Mouse (Mus musculus): Measurements from ENCODE around the gene Ndufa7. TPM values are rescaled to one million over a fixed set of nuclear protein-coding genes. Genes with fewer than 3 reads are reported as not detected.
"Not testable (repeated sequence)": the region's sequence is repeated elsewhere in the genome, so short reads cannot be mapped to it uniquely, and the experiment has no call there.

The Ndufa7 gene
- total RNA-seq, 4 experiments from 2014 or later, result 371 to 396 (median 385) TPM

DNA sequence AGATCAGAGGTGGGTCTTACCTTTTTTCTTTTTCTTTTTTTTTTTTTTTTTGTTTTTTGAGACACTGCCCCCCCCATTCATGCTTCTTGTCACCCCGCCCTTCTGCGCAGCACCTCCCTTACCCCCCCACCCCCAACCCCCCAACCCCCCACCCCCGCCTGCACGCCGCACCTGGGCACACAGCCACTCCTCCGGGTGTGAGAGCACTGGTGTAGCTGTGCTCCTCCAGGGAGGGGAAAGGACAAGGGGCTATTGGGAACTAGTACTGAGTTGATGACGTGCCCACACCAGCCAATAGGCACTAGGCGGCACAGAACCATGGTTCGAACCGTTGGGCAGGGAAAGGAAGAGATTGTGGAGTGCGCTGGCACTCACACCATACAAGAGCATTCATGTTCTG is 50.0 kb downstream of the Ndufa7 start:
- no peak for DNase-seq (ENCODE audit: low spot score in 2 of 2)

DNA sequence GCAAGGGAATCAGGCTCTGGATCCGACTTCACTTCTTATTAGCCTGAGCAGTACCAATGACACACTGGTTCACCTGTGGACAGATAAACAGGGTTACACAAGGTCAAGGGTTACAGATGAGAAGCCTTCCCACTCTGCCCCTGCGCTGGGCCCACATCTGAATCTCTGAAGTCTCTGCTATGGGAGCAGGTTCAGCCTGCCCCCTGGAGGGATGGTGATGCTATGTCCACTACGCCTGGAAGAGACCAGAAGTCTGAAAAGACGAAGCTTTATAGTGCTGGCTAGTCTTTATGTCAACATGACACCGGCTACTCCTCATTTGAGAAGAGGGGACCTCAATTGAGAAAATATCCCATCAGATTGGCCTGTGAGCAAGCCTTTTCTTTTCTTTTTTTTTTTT is 51.4 kb downstream of the Ndufa7 start:
- not testable (repeated sequence) for DNase-seq (ENCODE audit: low spot score in 2 of 2)

DNA sequence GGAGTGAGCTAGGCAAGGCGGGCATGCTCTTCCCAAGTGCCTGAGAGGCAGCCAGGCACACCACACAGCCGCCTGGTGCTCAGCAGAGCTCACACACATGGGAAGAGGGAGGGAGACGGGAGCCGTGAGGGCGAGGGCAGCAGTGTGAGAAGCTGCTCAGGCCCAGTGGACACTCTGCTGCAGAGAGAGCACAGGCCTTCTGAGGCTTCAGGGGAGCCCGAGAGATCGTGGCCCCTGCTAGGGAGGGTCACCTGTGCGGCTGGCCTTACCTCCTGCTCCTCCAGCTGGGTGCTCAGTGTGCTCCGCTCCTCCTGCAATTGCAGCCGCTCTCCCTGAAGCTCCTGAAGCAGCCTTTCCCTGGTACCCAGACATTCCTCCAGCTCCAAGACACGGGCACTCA is 59.9 kb downstream of the Ndufa7 start:
- not testable (repeated sequence) for DNase-seq (ENCODE audit: low spot score in 2 of 2)

DNA sequence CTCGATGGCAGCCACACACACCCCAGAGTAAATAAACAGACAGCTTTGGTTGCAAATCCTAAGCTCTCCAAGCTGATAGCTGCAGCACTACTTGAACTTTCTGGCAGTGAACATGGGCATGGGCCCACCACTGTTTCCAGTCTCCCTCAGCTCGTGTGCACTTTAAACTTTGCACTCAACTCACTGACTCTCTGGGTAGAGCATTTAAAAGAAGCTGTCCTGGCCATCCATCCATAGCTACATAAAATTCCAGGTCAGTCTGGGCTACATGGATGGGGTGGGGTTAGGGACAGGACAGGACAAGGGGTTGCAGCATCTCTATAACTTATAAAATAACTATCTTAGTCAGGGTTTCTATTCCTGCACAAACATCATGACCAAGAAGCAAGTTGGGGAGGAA is 63.4 kb downstream of the Ndufa7 start:
- not testable (repeated sequence) for DNase-seq (ENCODE audit: low spot score in 2 of 2)

Small RNA genes within 50 kb of the gene (microRNA-seq; reads per million reads assigned to microRNA genes)
- gene Gm27740, result not detected

Other genes starting within 250 kb of the Ndufa7 start
- gene Zfp414, start 195.5 kb upstream of the Ndufa7 start, total RNA-seq (2022), result 1 to 10 TPM; 4.7 to 8.6 (median 6.3) TPM
- under 1 TPM in 2 of 4 experiments, not detected in 2; 0.15 to 0.24 TPM for gene Pram1, start 186.5 kb upstream of the Ndufa7 start, total RNA-seq (2022)
- gene Hnrnpm, start 137.7 kb upstream of the Ndufa7 start, total RNA-seq (2022), result 10 to 100 TPM; 37.6 to 69.2 (median 57.2) TPM
- gene March2, start 105.9 kb upstream of the Ndufa7 start, total RNA-seq (2022), result 100 to 1,000 TPM in 1 of 4 experiments, 10 to 100 TPM in 3; 90.1 to 113 (median 96.7) TPM
- gene Rab11b, start 64.0 kb upstream of the Ndufa7 start, total RNA-seq (2022), result 100 to 1,000 TPM; 131 to 136 (median 133) TPM
- gene Angptl4, start 42.7 kb upstream of the Ndufa7 start, total RNA-seq (2022), result 1 to 10 TPM in 3 of 4 experiments, under 1 TPM in 1; 0.41 to 5.5 (median 3.0) TPM
- gene Kank3, start 14.1 kb upstream of the Ndufa7 start, total RNA-seq (2022), result 10 to 100 TPM; 12.4 to 17.4 (median 14.8) TPM
- 100 to 1,000 TPM; 634 to 807 (median 649) TPM for gene Rps28, start within 50 bp of the Ndufa7 start, total RNA-seq (2022)
- gene Cd320, start 18.5 kb downstream of the Ndufa7 start, total RNA-seq (2022), result 10 to 100 TPM; 16.3 to 18.0 (median 17.0) TPM
- gene Gm7029, start 49.3 kb downstream of the Ndufa7 start, total RNA-seq (2022), result not detected
- gene Kifc1, start 66.1 kb downstream of the Ndufa7 start, total RNA-seq (2022), result under 1 TPM in 3 of 4 experiments, not detected in 1; 0.19 to 0.56 (median 0.45) TPM
- not detected for gene Platr17, start 80.6 kb downstream of the Ndufa7 start, total RNA-seq (2022)
- 10 to 100 TPM; 14.1 to 18.5 (median 16.1) TPM for gene Daxx, start 84.8 kb downstream of the Ndufa7 start, total RNA-seq (2022)
- gene Tapbp, start 91.3 kb downstream of the Ndufa7 start, total RNA-seq (2022), result 10 to 100 TPM; 35.3 to 41.1 (median 38.3) TPM
- gene Zbtb22, start 91.3 kb downstream of the Ndufa7 start, total RNA-seq (2022), result 10 to 100 TPM; 14.5 to 18.7 (median 17.1) TPM
- 10 to 100 TPM; 20.3 to 26.3 (median 23.6) TPM for gene Rgl2, start 105.0 kb downstream of the Ndufa7 start, total RNA-seq (2022)
- 10 to 100 TPM; 56.4 to 69.1 (median 64.0) TPM for gene Pfdn6, start 115.8 kb downstream of the Ndufa7 start, total RNA-seq (2022)
- 10 to 100 TPM in 1 of 4 experiments, 1 to 10 TPM in 3; 7.8 to 11.5 (median 8.7) TPM for gene Wdr46, start 116.1 kb downstream of the Ndufa7 start, total RNA-seq (2022)
- gene B3galt4, start 126.9 kb downstream of the Ndufa7 start, total RNA-seq (2022), result 1 to 10 TPM; 1.4 to 1.8 (median 1.5) TPM
- 10 to 100 TPM; 32.0 to 34.6 (median 32.5) TPM for gene Vps52, start 131.2 kb downstream of the Ndufa7 start, total RNA-seq (2022)
- gene Rps18, start 131.4 kb downstream of the Ndufa7 start, total RNA-seq (2022), result 100 to 1,000 TPM; 380 to 500 (median 432) TPM
- gene H2-K1, start 175.8 kb downstream of the Ndufa7 start, total RNA-seq (2022), result 10 to 100 TPM; 34.2 to 57.8 (median 46.1) TPM
- 10 to 100 TPM in 3 of 4 experiments, 1 to 10 TPM in 1; 9.8 to 15.6 (median 11.7) TPM for gene Ring1, start 200.1 kb downstream of the Ndufa7 start, total RNA-seq (2022)
- 10 to 100 TPM; 83.6 to 90.2 (median 84.9) TPM for gene H2-Ke6, start 203.5 kb downstream of the Ndufa7 start, total RNA-seq (2022)
- 10 to 100 TPM; 44.2 to 63.5 (median 49.3) TPM for gene Slc39a7, start 207.1 kb downstream of the Ndufa7 start, total RNA-seq (2022)
- gene Rxrb, start 207.2 kb downstream of the Ndufa7 start, total RNA-seq (2022), result 10 to 100 TPM; 36.8 to 39.3 (median 38.8) TPM
- 1 to 10 TPM; 2.5 to 4.8 (median 3.9) TPM for gene Col11a2, start 214.9 kb downstream of the Ndufa7 start, total RNA-seq (2022)

All from gastrocnemius, adult 8-10 months (tissue).